Mouse (Mus musculus) kidney, embryonic 15.5 days (tissue): ENCODE results near the gene Fzd7. TPM values are rescaled to one million over a fixed set of nuclear protein-coding genes. Genes with fewer than 3 reads are reported as not detected.
A peak's percentile ranks its signal among the peaks of the same experiment; 100 is the strongest.

Experiments
- ATAC-seq: fragments of 200-750 bp; cut with Nextera tagmentation; replicated peaks from 2 replicates; pipeline ENCODE4 v1.8.0; 2017; ENCODE audit warnings: moderate TSS enrichment; ENCODE audit not compliant: low FRiP score
- H3K27ac ChIP-seq: fragments of 300-500 bp; sonication (generic); 2 replicates; pipeline ENCODE4 v1.5.1; 2015; ENCODE audit warnings: mild to moderate bottlenecking, inconsistent platforms
- H3K27me3 ChIP-seq: fragments of 300-500 bp; sonication (generic); 2 replicates; pipeline ENCODE4 v1.6.1; 2015; ENCODE audit warnings: inconsistent platforms
- H3K36me3 ChIP-seq: fragments of 300-500 bp; sonication (generic); 2 replicates; pipeline ENCODE4 v1.6.1; 2015; ENCODE audit warnings: inconsistent platforms
- H3K4me1 ChIP-seq: fragments of 300-500 bp; sonication (generic); 2 replicates; pipeline ENCODE4 v1.6.1; 2015; ENCODE audit warnings: inconsistent platforms
- H3K4me2 ChIP-seq: fragments of 300-500 bp; sonication (generic); 2 replicates; pipeline ENCODE4 v1.6.1; 2015; ENCODE audit warnings: moderate library complexity, mild to moderate bottlenecking, inconsistent platforms
- H3K4me3 ChIP-seq: fragments of 300-500 bp; sonication (generic); replicated peaks from 2 replicates; pipeline ENCODE4 v1.5.1; 2015; ENCODE audit warnings: mild to moderate bottlenecking, inconsistent platforms
- H3K9ac ChIP-seq: fragments of 300-500 bp; sonication (generic); 2 replicates; pipeline ENCODE4 v1.6.1; 2015; ENCODE audit warnings: mild to moderate bottlenecking, inconsistent platforms
- H3K9me3 ChIP-seq: fragments of 300-500 bp; sonication (generic); replicated peaks from 2 replicates; pipeline ENCODE4 v1.6.1; 2016; ENCODE audit warnings: inconsistent platforms
- WGBS: fragments of 180-500 bp; shearing (Covaris S2); methylation state at CpG from one replicate; pipeline ENCODE4 v1.1.7; 2015; ENCODE audit warnings: mixed read lengths; 5-methylcytosine and 5-hydroxymethylcytosine counted together
- polyA plus RNA-seq: library from polyadenylated mRNA; unstranded; fragments of >200 nt; fragmentation: Nextera tagmentation; extraction: Ambion mirVana; gene quantifications from 2 replicates; pipeline ENCODE4 v1.2.1, GENCODE M21; 2015

The Fzd7 gene
- polyA plus RNA-seq, 1 experiment from 2014 or later, result 19.5 TPM

- Histone ChIP-seq H3K27me3 (no peaks in the 10 kb centered on the region), H3K9ac (no peak overlapping the region), H3K4me1 (peaks cover 15% of the 10 kb centered on the region), H3K27ac (no peak overlapping the region), H3K9me3 (no peaks in the 10 kb centered on the region), H3K4me3 (no peak overlapping the region), H3K4me2 (0 out of 2 replicates have a peak overlapping the region, but pooled peaks have one; percentile 15), H3K36me3 (no peaks in the 10 kb centered on the region)
- 29% methylated on average over 17 of the region's 17 CpGs for WGBS
- ATAC-seq, result no peak
Measured at GRCm38 (mm10) chr1:59508463-59509139, 26.4 kb downstream of the Fzd7 start.

DNA sequence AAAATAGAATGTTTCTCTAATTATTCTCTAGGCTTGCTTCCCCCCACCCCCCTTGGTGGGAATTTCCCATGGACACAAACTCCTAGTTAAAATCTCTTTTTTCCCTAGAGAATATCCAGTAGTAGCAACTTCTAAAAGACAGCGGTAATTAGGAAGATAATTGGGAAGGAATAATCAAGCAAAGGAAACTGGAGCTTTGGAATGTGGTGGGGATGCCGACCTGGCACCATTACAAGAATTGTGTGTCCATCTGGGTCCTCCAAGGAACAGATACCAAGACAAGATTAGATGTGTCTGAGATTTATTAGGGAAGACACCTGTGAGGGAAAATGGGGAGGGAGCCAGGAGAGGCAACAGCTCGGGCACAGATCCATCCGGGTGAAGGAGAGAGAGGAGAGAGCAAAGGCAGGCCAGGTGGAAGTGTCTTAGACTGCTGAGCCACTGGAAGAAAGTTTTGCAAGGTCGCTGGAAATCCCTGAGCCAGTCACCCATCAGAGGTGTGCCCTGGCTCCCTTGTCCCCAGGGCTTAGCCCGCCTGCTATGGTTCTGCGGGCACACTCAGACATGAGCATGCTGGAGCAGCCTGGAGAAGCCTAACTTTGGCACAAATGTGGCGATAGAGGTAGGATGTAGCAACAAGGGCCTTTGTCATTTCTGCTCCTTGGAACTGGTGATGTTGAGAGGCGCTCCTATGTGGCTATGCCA lies 29.5 kb downstream of the Fzd7 start:
- H3K4me1 ChIP-seq, result peaks cover 28% of the 10 kb centered on the region
- H3K4me3 ChIP-seq, result no peak overlapping the region
- H3K4me2 ChIP-seq, result no peak overlapping the region
- H3K27ac ChIP-seq, result no peak overlapping the region
- no peaks in the 10 kb centered on the region for H3K9me3 ChIP-seq
- no peak overlapping the region for H3K9ac ChIP-seq
- no peaks in the 10 kb centered on the region for H3K27me3 ChIP-seq
- no peaks in the 10 kb centered on the region for H3K36me3 ChIP-seq
- ATAC-seq, result no peak
- WGBS, result 70% methylated on average over 9 of the region's 9 CpGs

DNA sequence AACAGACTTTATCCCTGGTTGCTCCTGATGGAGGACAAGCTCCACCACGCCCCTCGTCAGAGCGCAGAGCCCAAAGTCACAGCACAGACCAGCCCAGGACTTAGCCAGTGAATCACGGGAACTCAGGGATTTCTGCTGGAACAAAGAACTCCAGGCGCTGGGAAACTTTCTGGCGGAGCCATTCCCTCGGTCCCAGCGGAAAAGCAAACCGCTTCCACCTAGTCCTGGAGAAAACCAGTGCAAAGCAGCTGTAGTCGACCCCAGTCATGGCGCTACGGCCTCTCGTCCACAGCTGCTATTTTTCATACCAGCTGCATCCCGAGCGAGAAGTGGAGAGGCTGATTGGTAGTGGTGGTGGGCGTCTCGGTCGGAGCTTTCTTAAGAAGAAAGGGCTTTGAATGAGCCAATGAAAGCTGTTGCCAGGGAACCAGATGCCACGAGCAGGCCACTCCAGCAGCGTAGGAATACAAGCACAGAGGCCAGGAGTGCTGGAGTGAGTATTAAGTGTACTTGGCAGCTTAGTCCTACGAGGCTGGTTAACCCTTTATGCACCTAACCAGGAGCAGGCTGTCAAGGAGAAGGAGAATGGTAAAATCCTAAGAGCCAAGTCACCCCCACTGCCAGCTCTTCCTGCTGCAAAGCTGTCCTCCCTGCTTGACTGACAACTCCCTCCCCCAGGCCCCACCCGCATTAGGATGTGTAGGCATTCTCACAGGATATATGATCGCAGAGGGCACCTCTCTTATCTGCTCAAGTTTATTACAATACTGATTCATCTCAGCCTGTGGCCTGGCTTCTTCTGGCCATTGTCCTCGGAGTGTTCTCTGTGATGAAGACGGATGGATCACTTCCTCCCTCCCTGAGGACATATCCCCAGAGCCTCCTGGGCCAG lies 34.0 kb downstream of the Fzd7 start, which contains the start of gene Gm973:
Gene Gm973 (plus strand): TSS at position 239 of the 892 bp plus-strand sequence.
- Histone ChIP-seq H3K27me3 (no peaks in the 10 kb centered on the region; the same call in 1 of the 2 replicates), H3K4me2 (peak within 1 kb of the TSS; percentile 65), H3K27ac (peak within 1 kb of the TSS; percentile 92), H3K4me3 (peak within 1 kb of the TSS; percentile 41), H3K9ac (peak within 1 kb of the TSS; percentile 42), H3K4me1 (peaks cover 51% of the 10 kb centered on the region), H3K9me3 (no peaks in the 10 kb centered on the region), H3K36me3 (no peaks in the 10 kb centered on the region)
- ATAC-seq, result peak; percentile 62
- WGBS, result 2% methylated on average over 25 of the region's 25 CpGs

GRCm38 (mm10) chr1:59520226-59520837 lies 38.1 kb downstream of the Fzd7 start:
- H3K27ac ChIP-seq, result peak overlapping the region; percentile 71

DNA sequence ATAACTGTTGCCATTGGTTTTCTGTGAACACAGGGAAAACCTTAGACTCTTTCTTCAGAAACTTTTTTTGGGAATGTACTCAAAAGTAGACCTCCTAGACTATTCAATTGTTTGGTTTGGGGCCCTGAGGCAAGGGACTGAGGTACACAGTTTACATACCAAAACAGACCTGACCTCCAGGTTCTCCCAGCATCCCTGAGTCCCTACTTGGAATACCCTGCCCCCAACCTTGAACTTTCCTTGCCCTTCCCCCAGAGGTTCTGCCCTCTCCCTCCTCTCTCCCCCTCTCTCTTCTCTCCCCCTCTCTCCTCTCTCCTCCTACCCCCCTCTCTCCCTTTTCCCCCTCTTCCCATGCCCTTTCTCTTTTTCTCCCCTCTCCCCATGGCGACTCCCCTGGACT lies 40.2 kb downstream of the Fzd7 start:
- Histone ChIP-seq H3K4me3 (no peak overlapping the region), H3K9ac (no peak overlapping the region), H3K4me1 (peaks cover 40% of the 10 kb centered on the region), H3K27ac (no peak overlapping the region), H3K4me2 (no peak overlapping the region), H3K9me3 (no peaks in the 10 kb centered on the region), H3K36me3 (no peaks in the 10 kb centered on the region), H3K27me3 (no peaks in the 10 kb centered on the region; the same call in 1 of the 2 replicates)
- ATAC-seq, result no peak
- WGBS, result 50% methylated on average over 1 of the region's 1 CpGs

More at GRCm38 (mm10) chr1:59520226-59520837, 38.1 kb downstream of the Fzd7 start:
- ATAC-seq, result peak; percentile 47; the same call in 1 of the 2 replicates
- no peak overlapping the region for H3K9ac ChIP-seq
- no peaks in the 10 kb centered on the region for H3K36me3 ChIP-seq
- H3K4me2 ChIP-seq, result no peak overlapping the region
- no peaks in the 10 kb centered on the region for H3K9me3 ChIP-seq
- no peak overlapping the region for H3K4me3 ChIP-seq
- no peaks in the 10 kb centered on the region; the same call in 1 of the 2 replicates for H3K27me3 ChIP-seq
- 17% methylated on average over 11 of the region's 11 CpGs for WGBS
- peaks cover 57% of the 10 kb centered on the region for H3K4me1 ChIP-seq

- no peak overlapping the region for H3K9ac ChIP-seq
- H3K4me2 ChIP-seq, result no peak overlapping the region
- no peaks in the 10 kb centered on the region for H3K36me3 ChIP-seq
- ATAC-seq, result no peak
- 61% methylated on average over 5 of the region's 5 CpGs for WGBS
- no peak overlapping the region for H3K4me3 ChIP-seq
- no peaks in the 10 kb centered on the region; the same call in 1 of the 2 replicates for H3K27me3 ChIP-seq
- no peak overlapping the region for H3K27ac ChIP-seq
- no peaks in the 10 kb centered on the region for H3K9me3 ChIP-seq
- peaks cover 40% of the 10 kb centered on the region for H3K4me1 ChIP-seq
Measured at GRCm38 (mm10) chr1:59523378-59523958, 41.2 kb downstream of the Fzd7 start.

GRCm38 (mm10) chr1:59524071-59524470 lies 41.8 kb downstream of the Fzd7 start:
- H3K9me3 ChIP-seq, result no peaks in the 10 kb centered on the region
- H3K27ac ChIP-seq, result no peak overlapping the region
- H3K27me3 ChIP-seq, result no peaks in the 10 kb centered on the region; the same call in 1 of the 2 replicates
- WGBS, result 72% methylated on average over 2 of the region's 2 CpGs
- H3K36me3 ChIP-seq, result no peaks in the 10 kb centered on the region
- no peak overlapping the region for H3K4me3 ChIP-seq
- ATAC-seq, result no peak
- H3K4me1 ChIP-seq, result peaks cover 34% of the 10 kb centered on the region
- no peak overlapping the region for H3K9ac ChIP-seq
- no peak overlapping the region for H3K4me2 ChIP-seq

DNA sequence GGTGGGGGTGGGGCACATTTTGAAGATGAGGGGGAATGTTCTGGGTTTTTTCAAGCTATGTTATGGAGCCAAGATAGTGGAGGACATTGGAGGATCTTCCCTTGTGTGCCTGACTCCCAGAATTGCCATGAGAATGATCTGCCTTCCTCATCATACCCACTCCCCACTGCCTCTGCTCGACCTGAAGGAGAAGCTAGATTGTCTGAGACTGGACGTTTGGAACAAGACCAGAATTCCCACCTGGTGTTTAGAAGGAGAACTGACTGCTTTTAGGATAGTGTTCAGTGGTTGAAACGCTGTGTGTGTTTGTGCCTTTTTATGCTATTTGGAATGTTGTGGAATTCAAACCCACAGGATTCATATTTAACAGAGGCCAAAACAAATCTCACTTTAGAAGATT lies 42.5 kb downstream of the Fzd7 start:
- peaks cover 27% of the 10 kb centered on the region for H3K4me1 ChIP-seq
- WGBS, result 38% methylated on average over 3 of the region's 3 CpGs
- H3K27me3 ChIP-seq, result no peaks in the 10 kb centered on the region
- H3K9ac ChIP-seq, result no peak overlapping the region
- H3K4me3 ChIP-seq, result no peak overlapping the region
- no peak for ATAC-seq
- H3K27ac ChIP-seq, result no peak overlapping the region
- H3K36me3 ChIP-seq, result no peaks in the 10 kb centered on the region
- H3K4me2 ChIP-seq, result no peak overlapping the region
- no peaks in the 10 kb centered on the region for H3K9me3 ChIP-seq

DNA sequence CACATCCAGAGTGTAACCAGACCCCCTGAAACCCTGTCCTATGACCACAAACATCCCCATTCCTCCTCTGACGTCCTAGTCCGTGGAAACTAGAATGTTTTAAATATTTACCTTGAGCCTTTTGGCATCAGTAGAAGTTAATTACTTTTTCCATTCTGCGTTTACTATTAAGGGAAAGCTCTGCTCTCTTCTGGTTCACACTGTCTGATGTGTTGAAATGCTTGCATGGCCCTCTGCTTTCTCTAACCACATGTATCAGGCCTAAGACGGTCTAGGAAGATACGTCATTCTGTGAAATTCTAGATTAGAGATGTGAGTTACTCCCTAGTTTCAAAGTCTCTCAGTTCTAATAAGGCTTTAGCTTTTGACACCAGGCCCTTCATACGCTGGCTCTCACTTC lies 45.0 kb downstream of the Fzd7 start:
- H3K9me3 ChIP-seq, result no peaks in the 10 kb centered on the region
- no peaks in the 10 kb centered on the region for H3K27me3 ChIP-seq
- no peak overlapping the region for H3K9ac ChIP-seq
- H3K4me1 ChIP-seq, result peaks cover 9% of the 10 kb centered on the region; the same call in 1 of the 2 replicates
- WGBS, result 76% methylated on average over 6 of the region's 6 CpGs
- no peak for ATAC-seq
- no peaks in the 10 kb centered on the region for H3K36me3 ChIP-seq
- no peak overlapping the region for H3K4me2 ChIP-seq
- no peak overlapping the region for H3K27ac ChIP-seq
- H3K4me3 ChIP-seq, result no peak overlapping the region

DNA sequence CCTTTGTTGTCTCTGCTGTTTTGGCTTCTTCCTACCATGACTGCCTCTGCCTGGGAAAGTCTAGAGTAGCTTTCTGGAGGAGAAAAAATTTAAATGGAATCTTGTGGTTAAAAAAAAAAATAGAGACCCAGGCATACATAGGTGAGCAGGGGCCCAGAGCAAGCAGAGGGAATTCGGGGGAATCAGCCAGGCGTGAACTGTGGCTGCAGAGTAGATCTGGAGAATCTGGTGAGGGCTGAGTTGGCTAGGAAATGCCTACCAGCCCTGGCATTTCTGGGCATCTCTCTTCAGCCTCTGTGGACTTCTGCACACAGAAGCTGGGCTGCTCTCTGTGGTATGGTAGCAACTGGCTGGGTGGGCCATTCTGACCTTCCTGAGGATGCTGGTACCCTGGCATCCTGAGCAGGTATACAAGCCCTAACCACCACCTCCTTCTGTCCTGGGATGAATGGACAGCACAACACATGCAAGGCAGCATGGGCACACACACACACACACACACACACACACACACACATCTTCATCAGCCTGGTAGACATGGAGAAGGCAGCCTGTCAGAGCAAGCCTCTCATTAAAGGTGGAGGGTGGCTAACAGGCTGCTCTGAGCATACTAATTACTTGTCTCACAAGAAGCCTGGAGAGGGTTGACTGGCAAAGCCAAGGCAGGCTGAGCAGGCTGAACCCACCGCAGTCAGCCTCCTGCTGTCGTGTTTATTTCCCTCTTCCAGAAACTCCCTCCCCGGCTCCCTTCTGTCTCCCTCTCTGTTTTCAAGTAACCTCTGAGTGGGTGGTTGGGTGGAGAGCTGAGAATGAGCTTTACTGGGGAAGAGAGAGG lies 53.0 kb downstream of the Fzd7 start:
- peaks cover 10% of the 10 kb centered on the region for H3K4me1 ChIP-seq
- no peak overlapping the region for H3K4me3 ChIP-seq
- ATAC-seq, result peak; percentile 46; the same call in 1 of the 2 replicates
- H3K9me3 ChIP-seq, result no peaks in the 10 kb centered on the region
- 20% methylated on average over 5 of the region's 5 CpGs for WGBS
- H3K9ac ChIP-seq, result no peak overlapping the region
- H3K4me2 ChIP-seq, result no peak overlapping the region
- H3K27ac ChIP-seq, result peak overlapping the region; percentile 15; the same call in 1 of the 2 replicates
- no peaks in the 10 kb centered on the region for H3K27me3 ChIP-seq
- no peaks in the 10 kb centered on the region for H3K36me3 ChIP-seq
